Mouse (Mus musculus) myocyte (in vitro differentiated cells): ENCODE measurements around the gene Etv6.

ENCODE experiments used
- MAX ChIP-seq: IDR thresholded peaks from one replicate; pipeline ENCODE4 v1.6.1; 2011; ENCODE audit warnings: low read depth, mild to moderate bottlenecking, control low read depth
- POLR2A ChIP-seq: IDR thresholded peaks from one replicate; pipeline ENCODE4 v1.6.1; 2011; ENCODE audit warnings: low read depth, mild to moderate bottlenecking, control low read depth, moderate library complexity; ENCODE audit not compliant: insufficient read length
- TCF12 ChIP-seq: IDR thresholded peaks from one replicate; pipeline ENCODE4 v1.6.1; 2011; ENCODE audit warnings: mild to moderate bottlenecking, control low read depth; ENCODE audit not compliant: poor library complexity, insufficient read depth, severe bottlenecking
- TCF3 ChIP-seq: IDR thresholded peaks from one replicate; pipeline ENCODE4 v1.6.1; 2011; ENCODE audit warnings: low read depth, control low read depth; ENCODE audit not compliant: insufficient read length

- TF ChIP-seq MAX (no peak), POLR2A (no peak), TCF3 (no peak), TCF12 (no peak)
Measured at GRCm38 (mm10) chr6:134220209-134220777, 184.8 kb downstream of the Etv6 start.
